Mouse (Mus musculus) stomach, embryonic 14.5 days (tissue): ENCODE results near the gene Zbtb26. TPM values are rescaled to one million over a fixed set of nuclear protein-coding genes. Genes with fewer than 3 reads are reported as not detected.

ENCODE experiments used
- ATAC-seq: fragments of 200-750 bp; cut with Nextera tagmentation; 2 replicates; pipeline ENCODE4 v1.8.0; 2017; ENCODE audit warnings: low read depth, moderate TSS enrichment; ENCODE audit not compliant: insufficient number of reproducible peaks, insufficient read depth, low FRiP score
- H3K27ac ChIP-seq: fragments of 300-500 bp; sonication (generic); 2 replicates; pipeline ENCODE4 v1.5.1; 2014; ENCODE audit warnings: mild to moderate bottlenecking, low read length, moderate library complexity, mixed read lengths
- H3K27me3 ChIP-seq: fragments of 300-500 bp; sonication (generic); 2 replicates; pipeline ENCODE4 v1.6.1; 2014; ENCODE audit warnings: low read length, control low read depth, mixed read lengths; ENCODE audit not compliant: control insufficient read depth, insufficient read depth
- H3K36me3 ChIP-seq: fragments of 300-500 bp; sonication (generic); 2 replicates; pipeline ENCODE4 v1.6.1; 2014; ENCODE audit warnings: mild to moderate bottlenecking, control low read depth, low read length, moderate library complexity, mixed read lengths; ENCODE audit not compliant: control insufficient read depth, insufficient read depth
- H3K4me1 ChIP-seq: fragments of 300-500 bp; sonication (generic); 2 replicates; pipeline ENCODE4 v1.6.1; 2014; ENCODE audit warnings: low read length, control low read depth, mixed read lengths; ENCODE audit not compliant: control insufficient read depth, insufficient read depth
- H3K4me2 ChIP-seq: fragments of 300-500 bp; sonication (generic); replicated peaks from 2 replicates; pipeline ENCODE4 v1.6.1; 2014; ENCODE audit warnings: low read depth, low read length, control low read depth
- H3K4me3 ChIP-seq: fragments of 300-500 bp; sonication (generic); 2 replicates; pipeline ENCODE4 v1.5.1; 2014; ENCODE audit warnings: low read depth, low read length, control low read depth
- H3K9ac ChIP-seq: fragments of 300-500 bp; sonication (generic); replicated peaks from 2 replicates; pipeline ENCODE4 v1.6.1; 2014; ENCODE audit warnings: low read depth, mild to moderate bottlenecking, control low read depth, low read length, moderate library complexity, mixed read lengths
- H3K9me3 ChIP-seq: fragments of 300-500 bp; sonication (generic); 2 replicates; pipeline ENCODE4 v1.6.1; 2016; ENCODE audit warnings: low read depth, low read length, control low read depth; ENCODE audit not compliant: control insufficient read depth
- whole genome bisulfite sequencing: fragments of 180-500 bp; shearing (Covaris S2); extraction: QIAGEN DNeasy Blood & Tissue Kit; methylation state at CpG from one replicate; pipeline ENCODE4 v1.1.7; 2014; 5-methylcytosine and 5-hydroxymethylcytosine counted together
- polyA plus RNA-seq: library from polyadenylated mRNA; unstranded; fragments of >200 nt; fragmentation: Nextera tagmentation; extraction: Ambion mirVana; gene quantifications from 2 replicates; pipeline ENCODE4 v1.2.1, GENCODE M21; 2014

Gene Zbtb26
- polyA plus RNA-seq, 1 experiment from 2014 or later: 9.3 TPM

GRCm38 (mm10) chr2:37421903-37422302, 21.0 kb downstream of the Zbtb26 start:
- Histone ChIP-seq H3K27ac (peak overlapping the region; percentile 92), H3K9me3 (no peaks in the 10 kb centered on the region), H3K9ac (peak overlapping the region; percentile 98), H3K27me3 (no peaks in the 10 kb centered on the region), H3K4me1 (no peaks in the 10 kb centered on the region), H3K4me3 (peak overlapping the region; percentile 92), H3K4me2 (peak overlapping the region; percentile 70), H3K36me3 (no peaks in the 10 kb centered on the region)
- WGBS: under 1% methylated on average over 3 of the region's 3 CpGs
- ATAC-seq: no peak

DNA sequence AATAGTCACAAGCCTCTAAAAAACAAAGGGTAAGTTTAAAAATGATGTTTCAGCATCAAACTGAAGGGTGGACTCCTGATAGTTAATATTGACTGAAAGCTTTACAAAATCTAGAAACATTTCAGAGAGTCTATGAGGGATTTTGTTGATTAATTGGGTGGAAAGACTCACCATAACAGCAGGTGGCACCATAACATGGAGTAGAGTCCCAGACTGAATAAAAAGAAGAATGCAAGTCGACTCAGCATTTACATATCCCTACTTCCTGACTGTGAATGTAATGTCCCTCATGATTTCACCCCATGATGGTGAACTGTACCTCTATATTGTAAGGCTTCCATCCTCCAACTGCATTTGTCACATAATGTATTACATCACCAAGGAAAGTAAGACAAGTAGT, 47.4 kb downstream of the Zbtb26 start:
- ATAC-seq: no peak
- no peak overlapping the region for H3K9ac ChIP-seq
- no peak overlapping the region for H3K27ac ChIP-seq
- WGBS: 75% methylated on average over 1 of the region's 1 CpGs
- H3K4me3 ChIP-seq: no peak overlapping the region
- H3K27me3 ChIP-seq: no peaks in the 10 kb centered on the region
- peaks cover 22% of the 10 kb centered on the region for H3K36me3 ChIP-seq
- H3K9me3 ChIP-seq: no peaks in the 10 kb centered on the region
- H3K4me1 ChIP-seq: no peaks in the 10 kb centered on the region
- no peak overlapping the region for H3K4me2 ChIP-seq

GRCm38 (mm10) chr2:37382921-37383320, 60.0 kb downstream of the Zbtb26 start:
- no peak overlapping the region for H3K4me3 ChIP-seq
- no peak overlapping the region for H3K4me2 ChIP-seq
- H3K27ac ChIP-seq: no peak overlapping the region
- H3K9me3 ChIP-seq: no peaks in the 10 kb centered on the region
- WGBS: 94% methylated on average over 9 of the region's 9 CpGs
- no peak for ATAC-seq
- H3K4me1 ChIP-seq: no peaks in the 10 kb centered on the region
- H3K9ac ChIP-seq: no peak overlapping the region
- H3K27me3 ChIP-seq: no peaks in the 10 kb centered on the region
- peaks cover 34% of the 10 kb centered on the region for H3K36me3 ChIP-seq

Other genes starting within 250 kb of the Zbtb26 start
- gene Olfr366, start 231.6 kb downstream of the Zbtb26 start, polyA plus RNA-seq: not detected in 2 replicates
- not detected in 2 replicates for gene Olfr368, start 116.6 kb downstream of the Zbtb26 start, polyA plus RNA-seq
- gene Pdcl, start 83.8 kb downstream of the Zbtb26 start, polyA plus RNA-seq: 42.6 and 48.1 TPM in 2 replicates
- 23.2 and 27.2 TPM in 2 replicates for gene Rc3h2, start 20.2 kb downstream of the Zbtb26 start, polyA plus RNA-seq
- 4.6 and 4.7 TPM in 2 replicates for gene Zbtb6, start within 50 bp of the Zbtb26 start, polyA plus RNA-seq
- gene Rabgap1, start 144 bp upstream of the Zbtb26 start, polyA plus RNA-seq: 80.8 and 92.6 TPM in 2 replicates
- 2.8 and 4.1 TPM in 2 replicates for gene Gpr21, start 73.2 kb upstream of the Zbtb26 start, polyA plus RNA-seq